Mouse (Mus musculus) neural tube, embryonic 12.5 days (tissue): ENCODE measurements around the gene Tsc22d3. TPM values are rescaled to one million over a fixed set of nuclear protein-coding genes. Genes with fewer than 3 reads are reported as not detected.
"Not testable (repeated sequence)": the region's sequence is repeated elsewhere in the genome, so short reads cannot be mapped to it uniquely, and the experiment has no call there.

Experiments used
- ATAC-seq: fragments of 200-750 bp; cut with Nextera tagmentation; 2 replicates; pipeline ENCODE4 v1.8.0; 2017; ENCODE audit warnings: low read depth, mild to moderate bottlenecking, moderate TSS enrichment, moderate library complexity; ENCODE audit not compliant: low FRiP score
- H3K27ac ChIP-seq: fragments of 300-500 bp; sonication (generic); 2 replicates; pipeline ENCODE4 v1.5.1; 2016
- H3K27me3 ChIP-seq: fragments of 300-500 bp; sonication (generic); replicated peaks from 2 replicates; pipeline ENCODE4 v1.6.1; 2016; ENCODE audit warnings: mild to moderate bottlenecking
- H3K36me3 ChIP-seq: fragments of 300-500 bp; sonication (generic); 2 replicates; pipeline ENCODE4 v1.6.1; 2016; ENCODE audit warnings: mild to moderate bottlenecking
- H3K4me1 ChIP-seq: fragments of 300-500 bp; sonication (generic); 2 replicates; pipeline ENCODE4 v1.6.1; 2016
- H3K4me2 ChIP-seq: fragments of 300-500 bp; sonication (generic); replicated peaks from 2 replicates; pipeline ENCODE4 v1.6.1; 2016; ENCODE audit warnings: mild to moderate bottlenecking
- H3K4me3 ChIP-seq: fragments of 300-500 bp; sonication (generic); 2 replicates; pipeline ENCODE4 v1.5.1; 2016
- H3K9ac ChIP-seq: fragments of 300-500 bp; sonication (generic); 2 replicates; pipeline ENCODE4 v1.6.1; 2016; ENCODE audit warnings: mild to moderate bottlenecking
- H3K9me3 ChIP-seq: fragments of 300-500 bp; sonication (generic); 2 replicates; pipeline ENCODE4 v1.6.1; 2016; ENCODE audit warnings: mild to moderate bottlenecking
- WGBS: fragments of 180-500 bp; shearing (Covaris S2); methylation state at CpG from one replicate; pipeline ENCODE4 v1.1.7; 2016; 5-methylcytosine and 5-hydroxymethylcytosine counted together
- polyA plus RNA-seq: library from polyadenylated mRNA; unstranded; fragments of >200 nt; fragmentation: Nextera tagmentation; extraction: Ambion mirVana; gene quantifications from 2 replicates; pipeline ENCODE4 v1.2.1, GENCODE M21; 2016

The Tsc22d3 gene
- polyA plus RNA-seq, 1 experiment from 2014 or later, result 133 TPM

GRCm38 (mm10) chrX:140558176-140558844, 42.1 kb downstream of the Tsc22d3 start:
- no peak overlapping the region for H3K27ac ChIP-seq
- no peaks in the 10 kb centered on the region for H3K4me1 ChIP-seq
- H3K27me3 ChIP-seq, result peaks cover 12% of the 10 kb centered on the region
- no peak overlapping the region for H3K4me2 ChIP-seq
- no peak overlapping the region for H3K9ac ChIP-seq
- no peak for ATAC-seq
- H3K36me3 ChIP-seq, result no peaks in the 10 kb centered on the region
- no peak overlapping the region for H3K4me3 ChIP-seq
- 74% methylated on average over 6 of the region's 6 CpGs for WGBS
- no peaks in the 10 kb centered on the region for H3K9me3 ChIP-seq

- no peak for ATAC-seq
- H3K36me3 ChIP-seq, result no peaks in the 10 kb centered on the region
- H3K4me3 ChIP-seq, result no peak overlapping the region
- no peaks in the 10 kb centered on the region for H3K9me3 ChIP-seq
- peaks cover 12% of the 10 kb centered on the region for H3K27me3 ChIP-seq
- no peak overlapping the region for H3K4me2 ChIP-seq
- no peak overlapping the region for H3K27ac ChIP-seq
- H3K9ac ChIP-seq, result no peak overlapping the region
- WGBS, result 68% methylated on average over 2 of the region's 2 CpGs
- no peaks in the 10 kb centered on the region for H3K4me1 ChIP-seq
Measured at GRCm38 (mm10) chrX:140555965-140556364, 44.5 kb downstream of the Tsc22d3 start.

- no peak for ATAC-seq
- no peak overlapping the region for H3K27ac ChIP-seq
- no peaks in the 10 kb centered on the region for H3K36me3 ChIP-seq
- H3K9ac ChIP-seq, result no peak overlapping the region
- peaks cover 12% of the 10 kb centered on the region; the same call in 1 of the 2 replicates for H3K27me3 ChIP-seq
- no peaks in the 10 kb centered on the region for H3K9me3 ChIP-seq
- H3K4me1 ChIP-seq, result no peaks in the 10 kb centered on the region
- no peak overlapping the region for H3K4me3 ChIP-seq
- WGBS, result 82% methylated on average over 3 of the region's 3 CpGs
- H3K4me2 ChIP-seq, result no peak overlapping the region
Measured at GRCm38 (mm10) chrX:140555423-140555822, 45.0 kb downstream of the Tsc22d3 start.

GRCm38 (mm10) chrX:140547660-140548419, 52.6 kb downstream of the Tsc22d3 start:
- 85% methylated on average over 7 of the region's 7 CpGs for WGBS
- H3K4me1 ChIP-seq, result no peaks in the 10 kb centered on the region
- no peak overlapping the region for H3K4me2 ChIP-seq
- H3K9ac ChIP-seq, result no peak overlapping the region
- no peak for ATAC-seq
- H3K27ac ChIP-seq, result no peak overlapping the region
- H3K4me3 ChIP-seq, result no peak overlapping the region
- H3K9me3 ChIP-seq, result no peaks in the 10 kb centered on the region
- no peaks in the 10 kb centered on the region for H3K36me3 ChIP-seq
- no peaks in the 10 kb centered on the region; the same call in 1 of the 2 replicates for H3K27me3 ChIP-seq

- H3K27me3 ChIP-seq, result peaks cover 3% of the 10 kb centered on the region; the same call in 1 of the 2 replicates
- no peak for ATAC-seq
Measured at GRCm38 (mm10) chrX:140544737-140545136, 55.7 kb downstream of the Tsc22d3 start.

GRCm38 (mm10) chrX:140542938-140543673, 57.4 kb downstream of the Tsc22d3 start:
- Histone ChIP-seq H3K9me3 (no peaks in the 10 kb centered on the region), H3K4me3 (peak overlapping the region; percentile 37), H3K36me3 (no peaks in the 10 kb centered on the region), H3K4me1 (no peaks in the 10 kb centered on the region; the same call in 1 of the 2 replicates), H3K9ac (peak overlapping the region; percentile 61), H3K4me2 (peak overlapping the region; percentile 66), H3K27me3 (peaks cover 3% of the 10 kb centered on the region; the same call in 1 of the 2 replicates), H3K27ac (peak overlapping the region; percentile 50)
- peak; percentile 77 for ATAC-seq
- WGBS, result 27% methylated on average over 18 of the region's 18 CpGs

More at GRCm38 (mm10) chrX:140544737-140545136, 55.7 kb downstream of the Tsc22d3 start:
- Histone ChIP-seq H3K4me3 (no peak overlapping the region), H3K9ac (no peak overlapping the region), H3K9me3 (no peaks in the 10 kb centered on the region), H3K4me2 (no peak overlapping the region), H3K4me1 (no peaks in the 10 kb centered on the region; the same call in 1 of the 2 replicates), H3K27ac (no peak overlapping the region), H3K36me3 (no peaks in the 10 kb centered on the region)
- WGBS, result 34% methylated on average over 3 of the region's 3 CpGs

- Histone ChIP-seq H3K27ac (peak overlapping the region; percentile 50), H3K4me2 (peak overlapping the region; percentile 66), H3K36me3 (no peaks in the 10 kb centered on the region), H3K4me3 (peak overlapping the region; percentile 37), H3K9me3 (no peaks in the 10 kb centered on the region), H3K4me1 (no peaks in the 10 kb centered on the region; the same call in 1 of the 2 replicates), H3K27me3 (peaks cover 3% of the 10 kb centered on the region; the same call in 1 of the 2 replicates), H3K9ac (peak overlapping the region; percentile 61)
- peak; percentile 94 for ATAC-seq
- 28% methylated on average over 21 of the region's 21 CpGs for WGBS
Measured at GRCm38 (mm10) chrX:140542474-140542845, 58.0 kb downstream of the Tsc22d3 start.

GRCm38 (mm10) chrX:140541711-140542473, 58.6 kb downstream of the Tsc22d3 start:
- peak; percentile 68 for ATAC-seq
- H3K27me3 ChIP-seq, result peaks cover 3% of the 10 kb centered on the region; the same call in 1 of the 2 replicates
- WGBS, result 22% methylated on average over 10 of the region's 10 CpGs

GRCm38 (mm10) chrX:140540500-140541114, 59.9 kb downstream of the Tsc22d3 start:
- no peak overlapping the region for H3K9ac ChIP-seq
- no peak overlapping the region for H3K4me3 ChIP-seq
- peaks cover 3% of the 10 kb centered on the region; the same call in 1 of the 2 replicates for H3K27me3 ChIP-seq
- no peaks in the 10 kb centered on the region for H3K36me3 ChIP-seq
- H3K27ac ChIP-seq, result no peak overlapping the region
- H3K4me2 ChIP-seq, result 0 out of 2 replicates have a peak overlapping the region, but pooled peaks have one; percentile 66
- ATAC-seq, result no peak
- H3K4me1 ChIP-seq, result no peaks in the 10 kb centered on the region; the same call in 1 of the 2 replicates
- no peaks in the 10 kb centered on the region for H3K9me3 ChIP-seq
- WGBS, result 90% methylated on average over 15 of the region's 15 CpGs

More at GRCm38 (mm10) chrX:140541711-140542473, 58.6 kb downstream of the Tsc22d3 start:
- Histone ChIP-seq H3K27ac (peak overlapping the region; percentile 50; the same call in 1 of the 2 replicates), H3K9ac (peak overlapping the region; percentile 61), H3K4me3 (peak overlapping the region; percentile 37), H3K36me3 (no peaks in the 10 kb centered on the region), H3K9me3 (no peaks in the 10 kb centered on the region), H3K4me1 (no peaks in the 10 kb centered on the region; the same call in 1 of the 2 replicates), H3K4me2 (peak overlapping the region; percentile 66)

- H3K4me2 ChIP-seq, H3K27me3 ChIP-seq, H3K4me1 ChIP-seq, H3K36me3 ChIP-seq, H3K9ac ChIP-seq, H3K9me3 ChIP-seq, H3K27ac ChIP-seq, H3K4me3 ChIP-seq, ATAC-seq: not testable (repeated sequence)
- WGBS, result 92% methylated on average over 3 of the region's 3 CpGs
Measured at GRCm38 (mm10) chrX:140539831-140540230, 60.6 kb downstream of the Tsc22d3 start.

- H3K9ac ChIP-seq, result no peak overlapping the region
- peaks cover 7% of the 10 kb centered on the region; the same call in 1 of the 2 replicates for H3K27me3 ChIP-seq
- H3K4me1 ChIP-seq, result no peaks in the 10 kb centered on the region; the same call in 1 of the 2 replicates
Measured at GRCm38 (mm10) chrX:140539111-140539680, 61.3 kb downstream of the Tsc22d3 start.

More at GRCm38 (mm10) chrX:140539111-140539680, 61.3 kb downstream of the Tsc22d3 start:
- H3K9me3 ChIP-seq, result no peaks in the 10 kb centered on the region
- no peak for ATAC-seq
- no peak overlapping the region for H3K4me2 ChIP-seq
- H3K4me3 ChIP-seq, result no peak overlapping the region
- H3K36me3 ChIP-seq, result no peaks in the 10 kb centered on the region
- WGBS, result 90% methylated on average over 3 of the region's 3 CpGs
- no peak overlapping the region for H3K27ac ChIP-seq
